Mouse (Mus musculus) heart, embryonic 16.5 days (tissue): Measurements from ENCODE around the gene Smok3a. TPM values are rescaled to one million over a fixed set of nuclear protein-coding genes. Genes with fewer than 3 reads are reported as not detected.

Experiments used
- ATAC-seq: fragments of 200-750 bp; cut with Nextera tagmentation; replicated peaks from 2 replicates; pipeline ENCODE4 v1.8.0; 2017; ENCODE audit warnings: moderate number of reproducible peaks; ENCODE audit not compliant: insufficient read depth, low FRiP score; ENCODE audit errors: extremely low read depth
- H3K27ac ChIP-seq: fragments of 300-500 bp; sonication (generic); 2 replicates; pipeline ENCODE4 v1.5.1; 2014; ENCODE audit warnings: mild to moderate bottlenecking, low read length, control low read depth, moderate library complexity
- H3K27me3 ChIP-seq: fragments of 300-500 bp; sonication (generic); 2 replicates; pipeline ENCODE4 v1.6.1; 2014; ENCODE audit warnings: low read length, mixed read lengths; ENCODE audit not compliant: control insufficient read depth, insufficient read depth
- H3K36me3 ChIP-seq: fragments of 300-500 bp; sonication (generic); 2 replicates; pipeline ENCODE4 v1.6.1; 2014; ENCODE audit not compliant: control insufficient read depth, insufficient read depth
- H3K4me1 ChIP-seq: fragments of 300-500 bp; sonication (generic); 2 replicates; pipeline ENCODE4 v1.6.1; 2014; ENCODE audit warnings: low read length, mixed read lengths; ENCODE audit not compliant: control insufficient read depth, insufficient read depth
- H3K4me2 ChIP-seq: fragments of 300-500 bp; sonication (generic); 2 replicates; pipeline ENCODE4 v1.6.1; 2014; ENCODE audit warnings: low read depth, mild to moderate bottlenecking, control low read depth, low read length
- H3K4me3 ChIP-seq: fragments of 300-500 bp; sonication (generic); 2 replicates; pipeline ENCODE4 v1.5.1; 2014; ENCODE audit warnings: mild to moderate bottlenecking, control low read depth, low read length
- H3K9ac ChIP-seq: fragments of 300-500 bp; sonication (generic); 2 replicates; pipeline ENCODE4 v1.6.1; 2014; ENCODE audit warnings: low read length, control low read depth
- H3K9me3 ChIP-seq: fragments of 300-500 bp; sonication (generic); replicated peaks from 2 replicates; pipeline ENCODE4 v1.6.1; 2016; ENCODE audit warnings: low read length; ENCODE audit not compliant: control insufficient read depth
- WGBS: fragments of 180-500 bp; shearing (Covaris S2); extraction: QIAGEN DNeasy Blood & Tissue Kit; methylation state at CpG from one replicate; pipeline ENCODE4 v1.1.7; 2014; 5-methylcytosine and 5-hydroxymethylcytosine counted together
- polyA plus RNA-seq: library from polyadenylated mRNA; unstranded; fragments of >200 nt; fragmentation: Nextera tagmentation; extraction: Ambion mirVana; gene quantifications from 2 replicates; pipeline ENCODE4 v1.2.1, GENCODE M21; 2015

The Smok3a gene
- polyA plus RNA-seq, 1 experiment from 2014 or later, result not detected

DNA sequence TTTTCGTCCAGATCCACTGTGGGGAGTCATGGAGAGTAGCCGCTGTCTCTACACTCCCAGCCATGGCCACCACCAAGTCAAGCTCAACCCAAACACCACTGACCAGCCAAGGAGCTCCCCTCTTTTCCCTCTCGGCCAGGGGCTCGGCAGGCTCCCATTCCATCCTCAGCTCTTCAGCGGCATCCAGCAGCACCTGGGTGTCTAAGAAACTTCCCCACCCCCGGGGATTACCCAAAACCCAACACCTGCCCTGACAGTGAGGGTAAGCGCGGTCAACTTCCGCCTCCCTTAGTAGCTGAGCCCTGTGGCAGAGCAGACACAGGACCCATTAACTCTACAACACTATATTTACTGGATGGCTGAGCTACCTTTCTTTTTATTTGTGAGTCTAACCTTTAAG, 60.4 kb downstream of the Smok3a start:
- Histone ChIP-seq H3K4me2 (no peak overlapping the region), H3K36me3 (no peaks in the 10 kb centered on the region), H3K9me3 (no peaks in the 10 kb centered on the region), H3K4me1 (peaks cover 4% of the 10 kb centered on the region), H3K27ac (no peak overlapping the region), H3K9ac (no peak overlapping the region), H3K27me3 (no peaks in the 10 kb centered on the region), H3K4me3 (no peak overlapping the region)
- no peak for ATAC-seq
- WGBS, result 74% methylated on average over 9 of the region's 9 CpGs

GRCm38 (mm10) chr5:138083318-138083900, 62.3 kb downstream of the Smok3a start:
- ATAC-seq, result no peak

DNA sequence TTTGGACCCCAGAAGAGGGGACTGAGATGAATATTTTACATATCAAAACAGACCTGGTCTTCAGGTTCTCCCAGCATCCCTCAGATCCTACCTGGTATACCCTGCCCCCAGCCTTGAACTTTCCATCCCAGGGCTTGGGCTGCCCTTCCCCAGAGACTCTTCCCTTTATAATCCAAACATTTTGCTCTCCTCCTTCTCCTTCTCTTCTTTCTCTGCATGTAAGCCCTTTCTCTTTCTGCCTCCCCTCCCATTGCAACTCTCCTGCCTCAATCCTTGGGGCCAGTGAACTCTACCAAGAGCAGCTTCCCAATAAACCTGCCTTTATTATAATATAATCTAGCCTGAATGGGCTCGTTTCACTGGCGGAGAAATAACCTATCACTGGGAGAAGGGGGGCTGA, 62.9 kb downstream of the Smok3a start:
- peaks cover 8% of the 10 kb centered on the region for H3K4me1 ChIP-seq
- H3K9me3 ChIP-seq, result no peaks in the 10 kb centered on the region
- H3K36me3 ChIP-seq, result 0 out of 2 replicates have a peak, but pooled peaks cover 2% of the 10 kb centered on the region
- no peak overlapping the region for H3K4me2 ChIP-seq
- H3K27ac ChIP-seq, result no peak overlapping the region
- 97% methylated on average over 2 of the region's 2 CpGs for WGBS
- no peaks in the 10 kb centered on the region for H3K27me3 ChIP-seq
- H3K9ac ChIP-seq, result no peak overlapping the region
- no peak for ATAC-seq
- no peak overlapping the region for H3K4me3 ChIP-seq

More at GRCm38 (mm10) chr5:138083318-138083900, 62.3 kb downstream of the Smok3a start:
- Histone ChIP-seq H3K9ac (no peak overlapping the region), H3K4me2 (no peak overlapping the region), H3K27ac (no peak overlapping the region), H3K36me3 (0 out of 2 replicates have a peak, but pooled peaks cover 2% of the 10 kb centered on the region), H3K4me1 (peaks cover 8% of the 10 kb centered on the region), H3K4me3 (no peak overlapping the region), H3K27me3 (no peaks in the 10 kb centered on the region), H3K9me3 (no peaks in the 10 kb centered on the region)
- 54% methylated on average over 2 of the region's 2 CpGs for WGBS

Other genes with a start within 250 kb of the Smok3a start
- gene Ppp1r35, start 242.4 kb upstream of the Smok3a start, polyA plus RNA-seq, result 20.5 and 22.6 TPM in 2 replicates
- gene Mepce, start 233.6 kb upstream of the Smok3a start, polyA plus RNA-seq, result 5.6 and 5.7 TPM in 2 replicates
- gene Zcwpw1, start 233.5 kb upstream of the Smok3a start, polyA plus RNA-seq, result 9.6 and 9.9 TPM in 2 replicates
- 2.0 TPM in 2 replicates for gene Pilra, start 185.0 kb upstream of the Smok3a start, polyA plus RNA-seq
- gene Pilrb1, start 163.2 kb upstream of the Smok3a start, polyA plus RNA-seq, result 0.77 and 0.89 TPM in 2 replicates
- 1.7 and 1.8 TPM in 2 replicates for gene Pilrb2, start 149.4 kb upstream of the Smok3a start, polyA plus RNA-seq
- 0.07 and 0.26 TPM in 2 replicates for gene Cyp3a13, start 99.6 kb upstream of the Smok3a start, polyA plus RNA-seq
- gene Gjc3, start 58.2 kb upstream of the Smok3a start, polyA plus RNA-seq, result 0.26 TPM in 1 of 2 replicates, not detected in the other
- gene Azgp1, start 39.7 kb upstream of the Smok3a start, polyA plus RNA-seq, result 0.22 TPM in 1 of 2 replicates, not detected in the other
- not detected in 2 replicates for gene Smok3b, start 168 bp downstream of the Smok3a start, polyA plus RNA-seq
- not detected in 2 replicates for gene Smok3c, start 31.9 kb downstream of the Smok3a start, polyA plus RNA-seq
- gene Zkscan1, start 63.8 kb downstream of the Smok3a start, polyA plus RNA-seq, result 8.9 and 10.1 TPM in 2 replicates
- gene Zscan21, start 95.6 kb downstream of the Smok3a start, polyA plus RNA-seq, result 37.6 and 42.7 TPM in 2 replicates
- gene Zfp113, start 134.5 kb downstream of the Smok3a start, polyA plus RNA-seq, result 11.5 and 12.0 TPM in 2 replicates
- gene Cops6, start 139.8 kb downstream of the Smok3a start, polyA plus RNA-seq, result 280 and 293 TPM in 2 replicates
- 11.6 and 13.0 TPM in 2 replicates for gene Ap4m1, start 150.7 kb downstream of the Smok3a start, polyA plus RNA-seq
- 113 and 126 TPM in 2 replicates for gene Mcm7, start 151.2 kb downstream of the Smok3a start, polyA plus RNA-seq
- 58.9 and 59.8 TPM in 2 replicates for gene Taf6, start 166.2 kb downstream of the Smok3a start, polyA plus RNA-seq
- gene Cnpy4, start 166.2 kb downstream of the Smok3a start, polyA plus RNA-seq, result 22.3 and 23.8 TPM in 2 replicates
- gene Mblac1, start 173.1 kb downstream of the Smok3a start, polyA plus RNA-seq, result 6.1 and 6.3 TPM in 2 replicates
- not detected in 2 replicates for gene Nxpe5, start 204.6 kb downstream of the Smok3a start, polyA plus RNA-seq
- 71.9 and 79.3 TPM in 2 replicates for gene Lamtor4, start 234.2 kb downstream of the Smok3a start, polyA plus RNA-seq
- 2.2 and 3.0 TPM in 2 replicates for gene BC037034, start 242.8 kb downstream of the Smok3a start, polyA plus RNA-seq